Mouse (Mus musculus) layer of hippocampus, postnatal 36 days (tissue): ENCODE measurements around the gene Trim66. TPM values are rescaled to one million over a fixed set of nuclear protein-coding genes. Genes with fewer than 3 reads are reported as not detected.
A peak's percentile ranks its signal among the peaks of the same experiment; 100 is the strongest.

ENCODE experiments used
- DNase-seq, 2 experiments: peaks; one replicate each; pipeline ENCODE4 v3.0.0; 2022
- total RNA-seq, 2 experiments: library from RNA; stranded (reverse); gene quantifications; 2 replicates each; pipeline ENCODE4 v1.2.3; 2021

Trim66 gene
- total RNA-seq, 2 experiments from 2014 or later = 4.9 to 5.2 TPM

GRCm38 (mm10) chr7:109519936-109520335 lies 12.0 kb upstream of the Trim66 start:
- DNase-seq = no peak

GRCm38 (mm10) chr7:109518838-109519696 lies 11.1 kb upstream of the Trim66 start, which contains the start of gene Rpl27a:
TSS of gene Rpl27a (plus strand) at chr7:109519147.
- DNase-seq = peak; percentile 99

- no peak for DNase-seq
Measured at GRCm38 (mm10) chr7:109518036-109518681, 10.2 kb upstream of the Trim66 start.

GRCm38 (mm10) chr7:109516500-109516899 lies 8.6 kb upstream of the Trim66 start:
- no peak for DNase-seq

GRCm38 (mm10) chr7:109511838-109512237 lies 3.9 kb upstream of the Trim66 start:
- no peak for DNase-seq

GRCm38 (mm10) chr7:109510799-109511198 lies 2.9 kb upstream of the Trim66 start:
- no peak for DNase-seq

- no peak for DNase-seq
Measured at GRCm38 (mm10) chr7:109507572-109507971, 362 bp downstream of the Trim66 start.

GRCm38 (mm10) chr7:109507119-109507518 lies 815 bp downstream of the Trim66 start:
- DNase-seq = no peak

- DNase-seq = no peak
Measured at GRCm38 (mm10) chr7:109497507-109497906, 10.4 kb downstream of the Trim66 start.

- peak; percentile 30 to 32 for DNase-seq
Measured at GRCm38 (mm10) chr7:109493319-109494316, 14.3 kb downstream of the Trim66 start.

- no peak for DNase-seq
Measured at GRCm38 (mm10) chr7:109492616-109493318, 15.2 kb downstream of the Trim66 start.

- DNase-seq = no peak
Measured at GRCm38 (mm10) chr7:109484221-109484620, 23.7 kb downstream of the Trim66 start.

- DNase-seq = peak in 1 of 2 experiments; percentile 10
Measured at GRCm38 (mm10) chr7:109480765-109481197, 27.2 kb downstream of the Trim66 start.

- DNase-seq = no peak
Measured at GRCm38 (mm10) chr7:109477926-109478325, 30.0 kb downstream of the Trim66 start.

- no peak for DNase-seq
Measured at GRCm38 (mm10) chr7:109470700-109471099, 37.2 kb downstream of the Trim66 start.

GRCm38 (mm10) chr7:109468262-109468701 lies 39.7 kb downstream of the Trim66 start:
- no peak for DNase-seq

GRCm38 (mm10) chr7:109467591-109467990 lies 40.3 kb downstream of the Trim66 start:
- DNase-seq = no peak

- no peak for DNase-seq
Measured at GRCm38 (mm10) chr7:109460698-109461097, 47.2 kb downstream of the Trim66 start.

- DNase-seq = no peak
Measured at GRCm38 (mm10) chr7:109456563-109456962, 51.4 kb downstream of the Trim66 start.

GRCm38 (mm10) chr7:109455748-109456147 lies 52.2 kb downstream of the Trim66 start:
- no peak for DNase-seq

GRCm38 (mm10) chr7:109454856-109455255 lies 53.1 kb downstream of the Trim66 start:
- no peak for DNase-seq

- no peak for DNase-seq
Measured at GRCm38 (mm10) chr7:109448060-109448459, 59.9 kb downstream of the Trim66 start.
